Mouse (Mus musculus): Measurements from ENCODE around the gene Ppp1r13b. TPM values are rescaled to one million over a fixed set of nuclear protein-coding genes. Genes with fewer than 3 reads are reported as not detected.

Gene Ppp1r13b
- polyA plus RNA-seq, 1 experiment, result 34.1 TPM

DNA sequence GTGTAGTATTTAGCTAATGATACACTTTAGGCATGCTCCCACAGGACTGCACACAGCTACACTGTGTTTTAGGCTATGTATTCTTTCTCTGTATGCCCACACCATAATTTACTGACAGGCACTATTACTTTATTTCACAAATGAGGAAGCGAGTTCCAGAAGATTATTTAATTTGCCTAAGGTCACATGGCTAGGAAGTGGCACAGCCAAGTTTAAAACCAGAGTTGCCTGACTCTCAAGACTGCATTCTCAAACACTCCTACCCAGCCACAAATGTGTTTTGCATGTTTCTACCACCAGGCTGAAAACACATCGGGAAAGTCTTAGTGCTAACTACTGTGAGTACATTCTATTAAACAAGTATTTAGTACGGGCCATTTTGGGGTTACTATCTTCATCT, 18.7 kb downstream of the Ppp1r13b start:
- no peak for DNase-seq
- TF ChIP-seq CTCF (IDR thresholded peaks at IDR 0.05; ENCODE audit: insufficient read depth, low read length) (no peak), POLR2A (IDR thresholded peaks at IDR 0.05; ENCODE audit: borderline replicate concordance, extremely low read depth, low read depth, low read length) (no peak)
- H3K4me1 ChIP-seq (ENCODE audit: control insufficient read depth, insufficient read depth, low read length), result peaks cover 22% of the 10 kb centered on the region
- WGBS, result 44% methylated on average over 3 of the region's 3 CpGs
- no peak overlapping the region for H3K4me3 ChIP-seq (replicated peaks; ENCODE audit: extremely low read depth, low read depth, low read length)

DNA sequence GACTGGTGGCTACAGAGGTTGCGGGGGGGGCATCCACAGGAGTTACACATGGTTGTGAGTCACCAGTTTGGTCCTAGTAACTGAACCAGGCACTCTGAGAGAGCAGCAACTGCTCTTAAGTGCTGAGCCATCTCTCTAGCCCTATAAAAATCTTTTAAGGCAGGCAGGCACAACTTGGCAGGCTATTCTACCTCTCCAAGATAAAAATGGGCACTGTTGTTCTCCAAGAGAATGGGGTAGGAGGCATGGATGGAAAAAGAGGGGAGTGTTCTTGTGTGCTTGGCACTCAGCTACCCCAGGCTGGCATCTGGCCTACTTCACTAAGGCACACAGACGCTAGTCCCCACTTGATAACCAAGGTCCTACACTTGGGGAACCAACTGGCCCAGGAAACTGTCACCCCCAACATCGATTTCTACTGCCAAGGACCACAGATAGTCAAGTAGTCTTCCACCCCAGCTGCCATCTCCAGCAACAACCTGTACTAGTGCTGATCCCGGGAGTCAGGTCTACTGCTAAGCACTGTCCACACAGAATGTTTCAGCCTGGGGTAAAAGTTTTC, 19.5 kb downstream of the Ppp1r13b start:
- H3K4me1 ChIP-seq (ENCODE audit: control insufficient read depth, insufficient read depth, low read length), result peaks cover 25% of the 10 kb centered on the region
- no peak for TF ChIP-seq CTCF (IDR thresholded peaks at IDR 0.05; ENCODE audit: insufficient read depth, low read length)
- no peak for TF ChIP-seq POLR2A (IDR thresholded peaks at IDR 0.05; ENCODE audit: borderline replicate concordance, extremely low read depth, low read depth, low read length)
- 61% methylated on average over 4 of the region's 4 CpGs for WGBS
- DNase-seq, result no peak
- H3K4me3 ChIP-seq (replicated peaks; ENCODE audit: extremely low read depth, low read depth, low read length), result no peak overlapping the region

DNA sequence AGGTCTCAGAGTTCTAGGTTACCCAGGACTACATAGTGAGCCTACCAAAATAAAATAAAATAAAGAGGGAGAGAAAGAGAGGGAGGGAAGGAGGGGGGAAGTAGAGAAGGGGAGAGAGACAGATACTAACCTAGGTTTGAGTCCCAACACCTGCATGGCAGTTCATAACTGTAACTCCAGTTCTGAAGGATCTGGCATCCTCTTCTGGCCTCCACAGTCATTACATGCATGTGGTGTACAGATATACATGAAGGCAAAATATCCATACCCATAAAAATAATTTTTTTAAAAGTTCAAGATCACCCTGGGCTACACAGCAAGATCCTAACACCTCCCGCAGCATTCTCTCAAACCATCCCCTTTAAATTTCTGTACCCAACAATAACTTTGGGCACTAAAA, 20.9 kb downstream of the Ppp1r13b start:
- TF ChIP-seq CTCF (IDR thresholded peaks at IDR 0.05; ENCODE audit: insufficient read depth, low read length), result no peak
- no peak for TF ChIP-seq POLR2A (IDR thresholded peaks at IDR 0.05; ENCODE audit: borderline replicate concordance, extremely low read depth, low read depth, low read length)

DNA sequence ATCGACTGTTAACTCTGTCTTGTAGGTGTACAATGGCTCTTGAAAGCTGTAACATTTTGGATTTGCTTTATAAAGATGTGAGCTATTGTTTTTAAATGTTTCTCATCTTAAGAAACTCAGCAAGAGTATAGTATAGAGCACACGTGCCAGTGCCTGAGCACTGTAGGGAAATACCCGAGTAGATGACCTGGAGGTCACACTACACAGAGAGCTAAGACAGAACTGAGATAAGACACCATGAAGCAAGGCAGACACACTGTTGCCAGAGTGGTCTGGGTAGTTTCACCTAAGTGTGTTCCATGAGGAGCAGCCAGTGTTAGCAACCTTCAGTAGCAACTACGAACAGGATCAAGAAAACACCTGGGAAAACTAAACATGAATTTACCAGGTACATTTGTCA, 25.1 kb downstream of the Ppp1r13b start:
- WGBS, result 32% methylated on average over 4 of the region's 4 CpGs
- DNase-seq, result no peak
- Histone ChIP-seq H3K4me1 (ENCODE audit: control insufficient read depth, insufficient read depth, low read length) (peaks cover 11% of the 10 kb centered on the region), H3K4me3 (replicated peaks; ENCODE audit: extremely low read depth, low read depth, low read length) (no peak overlapping the region)
- TF ChIP-seq CTCF (IDR thresholded peaks at IDR 0.05; ENCODE audit: insufficient read depth, low read length), result no peak
- TF ChIP-seq POLR2A (IDR thresholded peaks at IDR 0.05; ENCODE audit: borderline replicate concordance, extremely low read depth, low read depth, low read length), result no peak

More for the DNA sequence above, 20.9 kb downstream of the Ppp1r13b start:
- no peak for DNase-seq
- whole genome bisulfite sequencing, result 100% methylated on average over 1 of the region's 1 CpGs
- Histone ChIP-seq H3K4me3 (replicated peaks; ENCODE audit: extremely low read depth, low read depth, low read length) (no peak overlapping the region), H3K4me1 (ENCODE audit: control insufficient read depth, insufficient read depth, low read length) (peaks cover 28% of the 10 kb centered on the region)

DNA sequence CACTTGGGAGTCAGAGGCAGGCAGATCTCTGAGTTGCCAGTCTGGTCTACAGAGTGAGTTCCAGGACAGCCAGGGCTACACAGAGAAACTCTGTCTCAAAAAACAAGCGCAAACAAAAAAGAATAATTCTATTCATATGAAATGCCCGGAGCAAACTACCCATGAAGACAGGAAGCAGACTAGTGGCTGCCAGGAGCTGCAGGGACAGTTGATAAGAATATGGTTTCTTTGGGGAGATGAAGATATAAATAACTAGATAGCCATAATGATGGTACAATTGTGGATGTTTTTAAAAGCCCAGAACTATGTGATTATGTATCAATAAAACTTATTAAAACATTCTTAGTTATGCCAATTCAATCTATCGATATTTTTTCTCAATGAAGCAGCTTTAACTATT, 25.9 kb downstream of the Ppp1r13b start:
- no peak for DNase-seq
- WGBS, result 42% methylated on average over 3 of the region's 3 CpGs
- no peak for TF ChIP-seq POLR2A (IDR thresholded peaks at IDR 0.05; ENCODE audit: borderline replicate concordance, extremely low read depth, low read depth, low read length)
- TF ChIP-seq CTCF (IDR thresholded peaks at IDR 0.05; ENCODE audit: insufficient read depth, low read length), result no peak
- H3K4me3 ChIP-seq (replicated peaks; ENCODE audit: extremely low read depth, low read depth, low read length), result no peak overlapping the region
- peaks cover 11% of the 10 kb centered on the region for H3K4me1 ChIP-seq (ENCODE audit: control insufficient read depth, insufficient read depth, low read length)

DNA sequence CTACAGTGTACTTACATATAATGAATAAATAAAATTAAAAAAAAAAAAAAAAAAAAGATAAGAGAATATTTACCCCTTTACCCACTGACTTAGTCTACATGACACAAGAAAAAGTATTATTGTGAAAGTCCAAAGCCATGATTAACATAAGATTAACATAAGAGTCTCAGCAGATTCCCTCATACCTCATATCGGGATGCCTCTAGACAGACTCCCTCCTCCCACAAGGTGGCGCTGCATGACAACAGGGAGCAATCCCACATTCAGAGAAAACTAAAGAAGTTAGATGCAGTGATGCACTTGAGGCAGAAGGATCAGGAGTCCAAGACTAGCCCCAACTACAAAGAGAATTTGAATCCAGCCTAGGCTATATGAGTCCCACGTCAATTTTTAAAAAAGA, 29.7 kb downstream of the Ppp1r13b start:
- peak; percentile 76 for DNase-seq
- 11% methylated on average over 3 of the region's 3 CpGs for WGBS
- Histone ChIP-seq H3K4me3 (replicated peaks; ENCODE audit: extremely low read depth, low read depth, low read length) (no peak overlapping the region), H3K4me1 (ENCODE audit: control insufficient read depth, insufficient read depth, low read length) (peaks cover 6% of the 10 kb centered on the region)
- TF ChIP-seq CTCF (IDR thresholded peaks at IDR 0.05; ENCODE audit: insufficient read depth, low read length), result peak; percentile 97
- TF ChIP-seq POLR2A (IDR thresholded peaks at IDR 0.05; ENCODE audit: borderline replicate concordance, extremely low read depth, low read depth, low read length), result no peak

DNA sequence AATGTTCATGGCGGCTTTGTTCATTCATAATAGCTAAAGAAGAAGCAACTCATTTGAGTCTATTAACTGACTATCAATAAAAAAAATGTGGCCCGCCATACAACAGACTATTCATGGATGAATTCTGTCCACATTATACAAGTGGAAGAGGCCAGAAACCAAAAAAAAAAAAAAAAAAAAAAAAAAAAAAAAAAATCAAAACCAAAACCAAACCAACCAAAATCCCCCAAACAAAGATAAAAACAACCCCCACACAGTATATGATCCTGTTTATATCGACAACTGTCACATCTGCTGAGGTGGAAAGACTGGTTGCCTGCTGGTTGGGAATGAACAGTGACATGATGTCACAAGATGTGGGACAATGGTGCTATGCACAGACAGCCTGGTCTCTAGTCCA, 32.4 kb downstream of the Ppp1r13b start:
- H3K4me3 ChIP-seq (replicated peaks; ENCODE audit: extremely low read depth, low read depth, low read length), result no peak overlapping the region
- 83% methylated on average over 3 of the region's 3 CpGs for WGBS
- TF ChIP-seq CTCF (IDR thresholded peaks at IDR 0.05; ENCODE audit: insufficient read depth, low read length) (no peak), POLR2A (IDR thresholded peaks at IDR 0.05; ENCODE audit: borderline replicate concordance, extremely low read depth, low read depth, low read length) (no peak)
- no peaks in the 10 kb centered on the region; the same call in 1 of the 2 replicates for H3K4me1 ChIP-seq (ENCODE audit: control insufficient read depth, insufficient read depth, low read length)
- no peak for DNase-seq

DNA sequence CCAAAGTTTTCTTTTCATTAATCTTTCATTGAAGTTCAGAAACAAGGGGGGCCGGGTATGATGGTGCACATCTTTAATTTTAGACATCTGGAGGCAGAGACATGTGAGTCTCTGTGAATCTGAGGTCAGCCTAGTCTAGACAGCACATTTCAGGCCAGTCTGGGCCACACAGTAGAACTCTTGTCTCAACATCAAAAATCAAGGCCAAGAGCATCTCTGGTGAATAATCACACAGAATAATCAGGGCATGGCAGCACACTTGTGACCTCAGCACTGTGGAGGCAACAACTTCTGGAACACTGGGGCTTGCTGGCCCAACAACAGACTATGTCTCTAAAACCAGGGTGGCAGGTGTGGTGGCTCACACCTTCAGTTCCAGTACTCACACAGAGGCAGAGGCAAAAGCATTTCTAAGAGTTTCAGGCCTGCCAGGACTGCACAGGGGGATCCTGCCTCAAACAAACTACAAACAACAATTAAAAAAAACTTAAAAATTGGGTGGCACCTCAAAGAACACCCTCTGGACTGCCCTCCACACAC, 33.2 kb downstream of the Ppp1r13b start:
- Histone ChIP-seq H3K4me1 (ENCODE audit: control insufficient read depth, insufficient read depth, low read length) (no peaks in the 10 kb centered on the region), H3K4me3 (replicated peaks; ENCODE audit: extremely low read depth, low read depth, low read length) (no peak overlapping the region)
- TF ChIP-seq POLR2A (IDR thresholded peaks at IDR 0.05; ENCODE audit: borderline replicate concordance, extremely low read depth, low read depth, low read length), result no peak
- TF ChIP-seq CTCF (IDR thresholded peaks at IDR 0.05; ENCODE audit: insufficient read depth, low read length), result no peak
- WGBS, result 78% methylated on average over 1 of the region's 1 CpGs
- DNase-seq, result no peak

DNA sequence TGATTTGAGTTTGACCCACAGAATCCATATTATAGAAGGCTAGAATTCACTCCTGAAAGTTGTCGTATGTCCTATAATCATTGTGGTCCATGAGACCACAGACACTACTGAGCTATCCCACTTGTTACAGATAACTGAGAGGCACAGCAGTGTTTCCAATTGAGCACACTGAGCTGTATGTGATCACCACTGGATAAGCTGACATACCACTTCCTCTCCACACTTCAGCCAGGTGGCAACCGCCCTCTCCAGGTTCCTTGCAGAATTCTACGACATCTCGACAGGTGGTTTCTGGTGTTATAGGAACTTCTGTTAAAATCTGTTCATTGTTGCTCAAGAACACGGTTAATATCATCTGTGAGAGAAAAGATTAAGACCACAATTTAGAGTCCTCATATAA, 35.8 kb downstream of the Ppp1r13b start:
- DNase-seq, result no peak
- 82% methylated on average over 5 of the region's 5 CpGs for WGBS
- TF ChIP-seq POLR2A (IDR thresholded peaks at IDR 0.05; ENCODE audit: borderline replicate concordance, extremely low read depth, low read depth, low read length) (no peak), CTCF (IDR thresholded peaks at IDR 0.05; ENCODE audit: insufficient read depth, low read length) (no peak)
- Histone ChIP-seq H3K4me3 (replicated peaks; ENCODE audit: extremely low read depth, low read depth, low read length) (no peak overlapping the region), H3K4me1 (ENCODE audit: control insufficient read depth, insufficient read depth, low read length) (no peaks in the 10 kb centered on the region)

DNA sequence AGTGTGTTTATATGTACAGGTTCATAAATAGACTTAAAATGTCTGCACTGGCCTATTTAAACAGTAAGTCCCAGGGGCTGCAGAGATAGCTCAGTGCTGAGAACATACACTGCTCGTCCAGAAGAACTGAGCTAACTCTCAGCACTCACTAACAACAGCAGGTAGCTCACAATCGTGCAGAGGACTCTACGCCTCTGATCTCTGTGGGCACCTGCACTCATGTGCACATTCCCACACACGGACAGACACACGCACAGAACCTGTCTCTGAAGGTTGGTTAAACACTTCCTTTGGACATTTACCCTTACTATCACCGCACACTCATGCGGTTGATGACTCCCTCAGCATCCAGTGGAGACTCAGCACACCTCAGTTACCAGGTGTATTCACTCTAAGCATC, 37.1 kb downstream of the Ppp1r13b start:
- Histone ChIP-seq H3K4me1 (ENCODE audit: control insufficient read depth, insufficient read depth, low read length) (no peaks in the 10 kb centered on the region), H3K4me3 (replicated peaks; ENCODE audit: extremely low read depth, low read depth, low read length) (no peak overlapping the region)
- TF ChIP-seq POLR2A (IDR thresholded peaks at IDR 0.05; ENCODE audit: borderline replicate concordance, extremely low read depth, low read depth, low read length) (no peak), CTCF (IDR thresholded peaks at IDR 0.05; ENCODE audit: insufficient read depth, low read length) (no peak)
- no peak for DNase-seq
- WGBS, result 91% methylated on average over 7 of the region's 7 CpGs
